Mouse (Mus musculus) heart, postnatal 0 days (tissue): ENCODE measurements around the gene Acot13. TPM values are rescaled to one million over a fixed set of nuclear protein-coding genes. Genes with fewer than 3 reads are reported as not detected.

Experiments
- ATAC-seq: fragments of 200-750 bp; cut with Nextera tagmentation; 2 replicates; pipeline ENCODE4 v1.8.0; 2017; ENCODE audit warnings: low read depth, moderate number of reproducible peaks, moderate library complexity; ENCODE audit not compliant: insufficient read depth
- DNase-seq: peaks from one replicate; pipeline ENCODE4 v3.0.0-alpha.2; 2016; ENCODE audit warnings: low spot score
- H3K27ac ChIP-seq: fragments of 300-500 bp; sonication (generic); 2 replicates; pipeline ENCODE4 v1.5.1; 2014; ENCODE audit warnings: low read depth, mild to moderate bottlenecking
- H3K27me3 ChIP-seq: fragments of 300-500 bp; sonication (generic); 2 replicates; pipeline ENCODE4 v1.6.1; 2014; ENCODE audit warnings: low read length, mixed read lengths; ENCODE audit not compliant: control insufficient read depth, insufficient read depth
- H3K36me3 ChIP-seq: fragments of 300-500 bp; sonication (generic); replicated peaks from 2 replicates; pipeline ENCODE4 v1.6.1; 2014; ENCODE audit warnings: low read length, mixed read lengths; ENCODE audit not compliant: control insufficient read depth, insufficient read depth
- H3K4me1 ChIP-seq: fragments of 300-500 bp; sonication (generic); 2 replicates; pipeline ENCODE4 v1.6.1; 2014; ENCODE audit warnings: antibody characterized with exemption; ENCODE audit not compliant: control insufficient read depth, insufficient read depth
- H3K4me2 ChIP-seq: fragments of 300-500 bp; sonication (generic); 2 replicates; pipeline ENCODE4 v1.6.1; 2014; ENCODE audit warnings: low read depth, mild to moderate bottlenecking, low read length, moderate library complexity
- H3K4me3 ChIP-seq: fragments of 300-500 bp; sonication (generic); 2 replicates; pipeline ENCODE4 v1.5.1; 2014; ENCODE audit warnings: low read depth, low read length
- H3K9ac ChIP-seq: fragments of 300-500 bp; sonication (generic); replicated peaks from 2 replicates; pipeline ENCODE4 v1.6.1; 2014; ENCODE audit warnings: low read depth, low read length, mixed read lengths
- H3K9me3 ChIP-seq: fragments of 300-500 bp; sonication (generic); replicated peaks from 2 replicates; pipeline ENCODE4 v1.6.1; 2016; ENCODE audit warnings: low read length; ENCODE audit not compliant: control insufficient read depth
- CTCF ChIP-seq: IDR thresholded peaks from 2 replicates; pipeline ENCODE4 v1.5.1; 2016; ENCODE audit warnings: antibody characterized with exemption, control low read depth, low read depth
- EP300 ChIP-seq: IDR thresholded peaks from 2 replicates; pipeline ENCODE4 v1.6.1; 2016; ENCODE audit warnings: antibody characterized with exemption, low read depth
- WGBS: fragments of 180-500 bp; shearing (Covaris S2); extraction: QIAGEN DNeasy Blood & Tissue Kit; methylation state at CpG from one replicate; pipeline ENCODE4 v1.1.7; 2014; 5-methylcytosine and 5-hydroxymethylcytosine counted together
- polyA plus RNA-seq: library from polyadenylated mRNA; unstranded; fragments of >200 nt; fragmentation: Nextera tagmentation; extraction: Ambion mirVana; gene quantifications from 2 replicates; pipeline ENCODE4 v1.2.1, GENCODE M21; 2015
- total RNA-seq: library from RNA; depleted of rRNA; stranded (reverse); fragments of >200 nt; gene quantifications from 2 replicates; pipeline ENCODE4 v1.2.3, GENCODE M21; 2014; ENCODE audit warnings: low replicate concordance

Acot13 gene
- total and polyA plus RNA-seq, 2 experiments from 2014 or later: 219 to 609 TPM

DNA sequence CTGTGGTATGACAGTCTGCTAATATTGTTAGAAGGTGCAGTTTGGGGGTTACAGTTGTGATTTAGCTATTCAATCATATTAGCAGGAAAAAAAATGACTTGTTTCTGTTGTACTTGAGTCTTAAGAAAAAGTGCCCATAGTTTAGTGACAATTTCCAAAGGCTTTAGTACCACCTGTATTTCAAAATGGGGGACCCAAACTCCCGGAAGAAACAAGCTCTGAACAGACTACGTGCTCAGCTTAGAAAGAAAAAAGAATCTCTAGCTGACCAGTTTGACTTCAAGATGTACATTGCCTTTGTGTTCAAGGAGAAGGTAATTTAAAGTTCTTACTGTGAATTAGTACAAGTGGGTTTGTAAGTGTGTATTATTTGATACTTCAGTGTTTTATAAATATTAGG lies 28.1 kb downstream of the Acot13 start:
- ATAC-seq: no peak
- Histone ChIP-seq H3K4me3 (peak overlapping the region; percentile 92), H3K36me3 (peaks cover 18% of the 10 kb centered on the region), H3K27me3 (no peaks in the 10 kb centered on the region), H3K27ac (0 out of 2 replicates have a peak overlapping the region, but pooled peaks have one; percentile 15), H3K4me1 (peaks cover 26% of the 10 kb centered on the region), H3K9me3 (no peaks in the 10 kb centered on the region), H3K4me2 (peak overlapping the region; percentile 79), H3K9ac (peak overlapping the region; percentile 98)
- no peak for TF ChIP-seq EP300
- peak; percentile 25 for DNase-seq
- 1% methylated on average over 2 of the region's 2 CpGs for WGBS

DNA sequence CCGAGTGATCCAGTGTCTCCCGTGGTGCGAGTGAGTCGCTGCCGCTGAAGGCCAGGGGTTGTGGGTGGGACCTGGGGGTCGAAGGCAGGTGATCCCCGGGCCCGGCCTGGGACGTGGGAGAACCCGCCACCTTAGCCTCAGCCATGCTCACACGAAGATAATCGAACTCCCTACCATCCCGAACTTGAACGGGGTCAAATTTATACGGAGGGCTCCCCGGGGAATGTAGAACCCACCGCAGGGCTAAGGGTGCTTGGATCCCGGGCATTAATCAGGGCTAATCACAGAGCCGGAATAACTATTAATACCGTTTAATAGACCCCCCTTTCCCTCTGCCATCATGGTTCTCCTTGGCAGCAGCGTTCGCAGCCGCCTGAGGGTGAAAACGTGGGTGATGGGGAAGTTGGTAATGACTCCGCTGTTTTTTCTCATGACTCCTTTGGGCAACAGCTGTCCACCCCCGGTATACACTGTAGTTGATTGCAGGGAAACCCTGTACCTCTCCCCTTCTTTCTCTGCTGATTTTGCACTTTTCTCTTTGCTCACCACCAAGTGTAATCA lies 29.1 kb downstream of the Acot13 start:
- H3K4me1 ChIP-seq: peaks cover 26% of the 10 kb centered on the region
- no peaks in the 10 kb centered on the region for H3K9me3 ChIP-seq
- peak overlapping the region; percentile 98 for H3K9ac ChIP-seq
- H3K27me3 ChIP-seq: no peaks in the 10 kb centered on the region
- no peak for TF ChIP-seq CTCF
- no peak for TF ChIP-seq EP300
- no peak for DNase-seq
- peak overlapping the region; percentile 79 for H3K4me2 ChIP-seq
- 0% methylated on average over 26 of the region's 26 CpGs for WGBS
- H3K36me3 ChIP-seq: peaks cover 9% of the 10 kb centered on the region
- ATAC-seq: no peak
- peak overlapping the region; percentile 100 for H3K27ac ChIP-seq
- peak overlapping the region; percentile 92 for H3K4me3 ChIP-seq

GRCm38 (mm10) chr13:24801308-24801921 lies 29.9 kb downstream of the Acot13 start, which contains the start of gene BC005537:
TSS of gene BC005537 (plus strand) at chr13:24801657.
- WGBS: under 1% methylated on average over 44 of the region's 74 CpGs
- Histone ChIP-seq H3K4me2 (peak within 1 kb of the TSS; percentile 86), H3K27me3 (no peaks in the 10 kb centered on the region), H3K27ac (peak within 1 kb of the TSS; percentile 100), H3K9ac (peak within 1 kb of the TSS; percentile 98), H3K4me1 (peaks cover 26% of the 10 kb centered on the region), H3K9me3 (no peaks in the 10 kb centered on the region), H3K36me3 (peaks cover 3% of the 10 kb centered on the region; the same call in 1 of the 2 replicates), H3K4me3 (peak within 1 kb of the TSS; percentile 92)
- TF ChIP-seq CTCF: peak; percentile 10; the same call in 1 of the 2 replicates
- TF ChIP-seq EP300: no peak
- ATAC-seq (peak; percentile 68), DNase-seq (peak; percentile 39)

GRCm38 (mm10) chr13:24800674-24801307 lies 30.5 kb downstream of the Acot13 start:
- under 1% methylated on average over 42 of the region's 42 CpGs for WGBS
- peak overlapping the region; percentile 100 for H3K27ac ChIP-seq
- no peaks in the 10 kb centered on the region for H3K9me3 ChIP-seq
- H3K4me2 ChIP-seq: peak overlapping the region; percentile 86
- peak overlapping the region; percentile 92 for H3K4me3 ChIP-seq
- peak; percentile 97 for ATAC-seq
- DNase-seq: peak; percentile 98
- TF ChIP-seq CTCF: no peak
- TF ChIP-seq EP300: peak; percentile 74
- peak overlapping the region; percentile 98 for H3K9ac ChIP-seq
- no peaks in the 10 kb centered on the region; the same call in 1 of the 2 replicates for H3K36me3 ChIP-seq
- peaks cover 25% of the 10 kb centered on the region for H3K4me1 ChIP-seq
- H3K27me3 ChIP-seq: no peaks in the 10 kb centered on the region

GRCm38 (mm10) chr13:24799925-24800673 lies 31.2 kb downstream of the Acot13 start:
- H3K4me1 ChIP-seq: peaks cover 19% of the 10 kb centered on the region
- peak overlapping the region; percentile 86 for H3K4me2 ChIP-seq
- peak overlapping the region; percentile 92 for H3K4me3 ChIP-seq
- WGBS: under 1% methylated on average over 31 of the region's 31 CpGs
- no peaks in the 10 kb centered on the region for H3K9me3 ChIP-seq
- H3K36me3 ChIP-seq: no peaks in the 10 kb centered on the region; the same call in 1 of the 2 replicates
- H3K27me3 ChIP-seq: no peaks in the 10 kb centered on the region
- peak overlapping the region; percentile 100 for H3K27ac ChIP-seq
- H3K9ac ChIP-seq: peak overlapping the region; percentile 63
- ATAC-seq: peak; percentile 9
- TF ChIP-seq CTCF (no peak), EP300 (no peak)
- DNase-seq: peak; percentile 47
